Mouse (Mus musculus) activated CD4-positive, CD25-positive, alpha-beta regulatory T cell (primary cell): Measurements from ENCODE around the gene Gm3604. TPM values are rescaled to one million over a fixed set of nuclear protein-coding genes. Genes with fewer than 3 reads are reported as not detected.

ENCODE experiments used
- polyA plus RNA-seq, 2 experiments: library from polyadenylated mRNA; unstranded; fragments of 100-300 nt; shearing (Covaris generic); gene quantifications; one replicate each; pipeline ENCODE4 v1.2.1; 2017

The Gm3604 gene
- 1 to 10 TPM; 5.2 TPM for polyA plus RNA-seq

DNA sequence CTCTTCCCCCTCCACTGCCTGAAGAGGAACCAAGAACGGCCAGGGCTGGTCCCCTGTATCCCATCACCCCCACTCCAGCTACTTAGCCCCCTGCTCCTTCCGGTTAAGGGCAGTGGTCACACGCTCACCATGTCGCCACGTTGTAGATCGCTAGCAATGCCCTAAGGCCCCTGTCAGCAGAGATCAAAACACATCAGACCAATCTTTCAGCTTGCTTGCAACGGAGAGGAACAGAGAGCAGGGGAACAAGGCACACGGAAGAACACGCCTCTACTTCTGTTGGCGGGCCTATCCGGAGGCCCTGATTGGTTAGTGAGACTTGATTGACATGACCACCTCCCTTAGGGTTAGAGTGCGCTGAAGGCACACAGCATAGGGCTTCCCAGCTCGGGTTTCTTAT is at the start of gene Gm3604:
Gene Gm3604, minus strand, starts transcription at position 226 of the 400 bp plus-strand sequence.

Other genes starting within 250 kb of the Gm3604 start
- 10 to 100 TPM in 1 of 2 experiments, 1 to 10 TPM in 1; 8.9 to 12.3 TPM for gene Gm49359, start 83.7 kb upstream of the Gm3604 start, polyA plus RNA-seq
- not detected for gene Zfp935, start 175.3 kb upstream of the Gm3604 start, polyA plus RNA-seq
- 10 to 100 TPM in 1 of 2 experiments, 1 to 10 TPM in 1; 7.5 to 13.5 TPM for gene Zfp934, start 188.0 kb upstream of the Gm3604 start, polyA plus RNA-seq
- 1 to 10 TPM; 2.0 to 2.3 TPM for gene 6720489N17Rik, start 241.0 kb upstream of the Gm3604 start, polyA plus RNA-seq